Mouse (Mus musculus) G1E (cell line): ENCODE results near the gene Olfr984. TPM values are rescaled to one million over a fixed set of nuclear protein-coding genes. Genes with fewer than 3 reads are reported as not detected.

Experiments used
- ATAC-seq: 2 replicates; pipeline ENCODE4 v1.8.0; 2016; ENCODE audit warnings: mild to moderate bottlenecking; ENCODE audit not compliant: insufficient number of reproducible peaks, poor library complexity, low FRiP score, severe bottlenecking; ENCODE audit errors: extremely low read depth
- DNase-seq: peaks from one replicate; pipeline ENCODE4 v3.0.0; 2012; ENCODE audit warnings: low spot score
- H3K27me3 ChIP-seq: 2 replicates; pipeline ENCODE4 v1.6.1; 2012; ENCODE audit warnings: mild to moderate bottlenecking, low read length, inconsistent platforms; ENCODE audit not compliant: insufficient read depth
- H3K36me3 ChIP-seq: replicated peaks from 2 replicates; pipeline ENCODE3; 2012; ENCODE audit warnings: mild to moderate bottlenecking, inconsistent platforms
- H3K4me1 ChIP-seq: 2 replicates; pipeline ENCODE4 v1.6.1; 2012; ENCODE audit warnings: low read depth, low read length, inconsistent platforms, mixed read lengths; ENCODE audit not compliant: insufficient read depth
- H3K4me3 ChIP-seq: 2 replicates; pipeline ENCODE4 v1.5.1; 2012; ENCODE audit warnings: low read depth, mild to moderate bottlenecking, inconsistent platforms, low read length, moderate library complexity, mixed read lengths
- H3K9me3 ChIP-seq: replicated peaks from 2 replicates; pipeline ENCODE4 v1.6.1; 2012; ENCODE audit warnings: inconsistent platforms
- CTCF ChIP-seq: IDR thresholded peaks from 2 replicates; pipeline ENCODE4 v1.5.1; 2012; ENCODE audit warnings: low read depth, low read length, inconsistent platforms, mixed read lengths
- GATA1 ChIP-seq: IDR thresholded peaks from 2 replicates; pipeline ENCODE4 v1.6.1; 2012; ENCODE audit warnings: borderline replicate concordance, low read length, inconsistent platforms, mixed read lengths
- GATA2 ChIP-seq: IDR thresholded peaks from 2 replicates; pipeline ENCODE4 v1.6.1; 2012; ENCODE audit warnings: low read depth, low read length, inconsistent platforms, borderline replicate concordance
- POLR2AphosphoS5 ChIP-seq: IDR thresholded peaks from 2 replicates; pipeline ENCODE4 v1.6.1; 2012; ENCODE audit warnings: low read depth, low read length, inconsistent platforms; ENCODE audit not compliant: insufficient replicate concordance
- TAL1 ChIP-seq: conservative IDR thresholded peaks from 2 replicates; pipeline ENCODE4 v1.6.1; 2012; ENCODE audit warnings: low read depth, low read length, inconsistent platforms, mixed read lengths
- polyA plus RNA-seq: library from polyadenylated mRNA; stranded (reverse); fragments of >175 nt; gene quantifications from 2 replicates; pipeline ENCODE4 v1.2.3, GENCODE M21; 2012
- total RNA-seq, 2 experiments: library from RNA; stranded (forward) in 1 of 2; stranded (reverse) in 1 of 2; fragments of 200-1000 nt in 1 of 2; fragments of >200 nt in 1 of 2; fragmentation: Nextera tagmentation in 1 of 2; gene quantifications; 2 replicates each; pipeline ENCODE4 v1.2.3; 2014 to 2017

The Olfr984 gene
- total and polyA plus RNA-seq, 3 experiments: 0.11 TPM; not detected in 2

- TF ChIP-seq TAL1 (no peak), GATA1 (no peak), CTCF (no peak), GATA2 (no peak), POLR2AphosphoS5 (no peak)
- no peaks in the 10 kb centered on the region for H3K4me1 ChIP-seq
- H3K27me3 ChIP-seq: peaks cover 2% of the 10 kb centered on the region; the same call in 1 of the 2 replicates
- no peaks in the 10 kb centered on the region for H3K36me3 ChIP-seq
- ATAC-seq: no peak
- peaks cover 3% of the 10 kb centered on the region; the same call in 1 of the 2 replicates for H3K9me3 ChIP-seq
- no peak overlapping the region for H3K4me3 ChIP-seq
- DNase-seq: no peak
Observed at GRCm38 (mm10) chr9:40117287-40117659, 3.3 kb upstream of the Olfr984 start.

- no peak for ATAC-seq
- H3K9me3 ChIP-seq: peaks cover 3% of the 10 kb centered on the region; the same call in 1 of the 2 replicates
- H3K27me3 ChIP-seq: peaks cover 2% of the 10 kb centered on the region; the same call in 1 of the 2 replicates
- no peaks in the 10 kb centered on the region for H3K36me3 ChIP-seq
- no peak for TF ChIP-seq TAL1
- no peak for TF ChIP-seq GATA1
- H3K4me1 ChIP-seq: no peaks in the 10 kb centered on the region
- no peak overlapping the region for H3K4me3 ChIP-seq
- no peak for DNase-seq
Observed at GRCm38 (mm10) chr9:40116645-40117286, 2.8 kb upstream of the Olfr984 start.

- Histone ChIP-seq H3K4me1 (no peaks in the 10 kb centered on the region), H3K36me3 (no peaks in the 10 kb centered on the region), H3K9me3 (no peaks in the 10 kb centered on the region), H3K4me3 (no peak overlapping the region), H3K27me3 (no peaks in the 10 kb centered on the region)
- no peak for TF ChIP-seq GATA2
- ATAC-seq (no peak), DNase-seq (no peak)
Observed at GRCm38 (mm10) chr9:40094769-40095168, 19.2 kb downstream of the Olfr984 start.

- no peak for DNase-seq
- Histone ChIP-seq H3K9me3 (no peaks in the 10 kb centered on the region), H3K4me3 (no peak within 1 kb of the TSS), H3K36me3 (no peaks in the 10 kb centered on the region), H3K27me3 (no peaks in the 10 kb centered on the region), H3K4me1 (no peaks in the 10 kb centered on the region)
- no peak for TF ChIP-seq POLR2AphosphoS5
- no peak for TF ChIP-seq TAL1
- no peak for TF ChIP-seq CTCF
- no peak for TF ChIP-seq GATA1
- TF ChIP-seq GATA2: no peak
- no peak for ATAC-seq
Observed at GRCm38 (mm10) chr9:40093495-40093894, 20.5 kb downstream of the Olfr984 start, which contains the start of gene Olfr983. TSS of gene Olfr983 (minus strand) at chr9:40093595.

- Histone ChIP-seq H3K4me1 (no peaks in the 10 kb centered on the region), H3K27me3 (no peaks in the 10 kb centered on the region), H3K9me3 (peaks cover 9% of the 10 kb centered on the region), H3K4me3 (no peak within 1 kb of the TSS), H3K36me3 (no peaks in the 10 kb centered on the region)
- ATAC-seq (no peak), DNase-seq (no peak)
- TF ChIP-seq GATA1 (no peak), CTCF (no peak), GATA2 (no peak)
Observed at GRCm38 (mm10) chr9:40073529-40073928, 40.5 kb downstream of the Olfr984 start, which contains the start of gene Olfr982. TSS of gene Olfr982 (plus strand) at chr9:40073829.

GRCm38 (mm10) chr9:40050138-40050537 is 63.9 kb downstream of the Olfr984 start:
- H3K4me1 ChIP-seq: no peaks in the 10 kb centered on the region
- TF ChIP-seq TAL1: no peak
- TF ChIP-seq GATA1: no peak
- TF ChIP-seq GATA2: no peak
- no peak for TF ChIP-seq CTCF
- TF ChIP-seq POLR2AphosphoS5: no peak
- no peaks in the 10 kb centered on the region for H3K36me3 ChIP-seq
- no peaks in the 10 kb centered on the region for H3K9me3 ChIP-seq
- H3K4me3 ChIP-seq: no peak overlapping the region
- DNase-seq (no peak), ATAC-seq (no peak)
- H3K27me3 ChIP-seq: no peaks in the 10 kb centered on the region

Other genes with a start within 250 kb of the Olfr984 start
- gene Olfr972, start 247.8 kb downstream of the Olfr984 start, total RNA-seq (2014; fragmentation: Nextera tagmentation): not detected in 2 replicates
- 0.44 TPM in 1 of 2 replicates, not detected in the other for gene Olfr972, start 247.8 kb downstream of the Olfr984 start, total RNA-seq (2017)
- not detected in 2 replicates for gene Olfr972, start 247.8 kb downstream of the Olfr984 start, polyA plus RNA-seq
- gene Olfr229, start 206.9 kb downstream of the Olfr984 start, total RNA-seq (2014; fragmentation: Nextera tagmentation): not detected in 2 replicates
- gene Olfr229, start 206.9 kb downstream of the Olfr984 start, total RNA-seq (2017): 0.16 TPM in 1 of 2 replicates, not detected in the other
- not detected in 2 replicates for gene Olfr229, start 206.9 kb downstream of the Olfr984 start, polyA plus RNA-seq
- gene Olfr974, start 176.7 kb downstream of the Olfr984 start, total RNA-seq (2014; fragmentation: Nextera tagmentation): not detected in 2 replicates
- not detected in 2 replicates for gene Olfr974, start 176.7 kb downstream of the Olfr984 start, total RNA-seq (2017)
- not detected in 2 replicates for gene Olfr974, start 176.7 kb downstream of the Olfr984 start, polyA plus RNA-seq
- 0.38 TPM in 1 of 2 replicates, not detected in the other for gene Olfr975, start 162.2 kb downstream of the Olfr984 start, total RNA-seq (2014; fragmentation: Nextera tagmentation)
- gene Olfr975, start 162.2 kb downstream of the Olfr984 start, total RNA-seq (2017): 0.22 and 0.29 TPM in 2 replicates
- not detected in 2 replicates for gene Olfr975, start 162.2 kb downstream of the Olfr984 start, polyA plus RNA-seq
- gene Olfr976, start 153.1 kb downstream of the Olfr984 start, total RNA-seq (2014; fragmentation: Nextera tagmentation): not detected in 2 replicates
- not detected in 2 replicates for gene Olfr976, start 153.1 kb downstream of the Olfr984 start, total RNA-seq (2017)
- gene Olfr976, start 153.1 kb downstream of the Olfr984 start, polyA plus RNA-seq: not detected in 2 replicates
- not detected in 2 replicates for gene Olfr978, start 122.1 kb downstream of the Olfr984 start, total RNA-seq (2014; fragmentation: Nextera tagmentation)
- gene Olfr978, start 122.1 kb downstream of the Olfr984 start, total RNA-seq (2017): 0.05 and 0.23 TPM in 2 replicates
- gene Olfr978, start 122.1 kb downstream of the Olfr984 start, polyA plus RNA-seq: not detected in 2 replicates
- not detected in 2 replicates for gene Olfr979, start 110.7 kb downstream of the Olfr984 start, total RNA-seq (2014; fragmentation: Nextera tagmentation)
- 0.16 TPM in 1 of 2 replicates, not detected in the other for gene Olfr979, start 110.7 kb downstream of the Olfr984 start, total RNA-seq (2017)
- not detected in 2 replicates for gene Olfr979, start 110.7 kb downstream of the Olfr984 start, polyA plus RNA-seq
- not detected in 2 replicates for gene Olfr980, start 104.6 kb downstream of the Olfr984 start, total RNA-seq (2014; fragmentation: Nextera tagmentation)
- gene Olfr980, start 104.6 kb downstream of the Olfr984 start, total RNA-seq (2017): 0.06 and 0.22 TPM in 2 replicates
- gene Olfr980, start 104.6 kb downstream of the Olfr984 start, polyA plus RNA-seq: not detected in 2 replicates
- gene Olfr981, start 92.7 kb downstream of the Olfr984 start, total RNA-seq (2014; fragmentation: Nextera tagmentation): not detected in 2 replicates
- 0.17 and 0.27 TPM in 2 replicates for gene Olfr981, start 92.7 kb downstream of the Olfr984 start, total RNA-seq (2017)
- not detected in 2 replicates for gene Olfr981, start 92.7 kb downstream of the Olfr984 start, polyA plus RNA-seq
- gene Olfr982, start 40.4 kb downstream of the Olfr984 start, total RNA-seq (2014; fragmentation: Nextera tagmentation): not detected in 2 replicates
- gene Olfr982, start 40.4 kb downstream of the Olfr984 start, total RNA-seq (2017): under 0.01 and 0.11 TPM in 2 replicates
- gene Olfr982, start 40.4 kb downstream of the Olfr984 start, polyA plus RNA-seq: not detected in 2 replicates
- not detected in 2 replicates for gene Olfr983, start 20.6 kb downstream of the Olfr984 start, total RNA-seq (2014; fragmentation: Nextera tagmentation)
- gene Olfr983, start 20.6 kb downstream of the Olfr984 start, total RNA-seq (2017): 0.05 TPM in 1 of 2 replicates, not detected in the other
- not detected in 2 replicates for gene Olfr983, start 20.6 kb downstream of the Olfr984 start, polyA plus RNA-seq
- not detected in 2 replicates for gene Olfr985, start 16.0 kb upstream of the Olfr984 start, total RNA-seq (2014; fragmentation: Nextera tagmentation)
- gene Olfr985, start 16.0 kb upstream of the Olfr984 start, total RNA-seq (2017): not detected in 2 replicates
- gene Olfr985, start 16.0 kb upstream of the Olfr984 start, polyA plus RNA-seq: not detected in 2 replicates
- not detected in 2 replicates for gene Tmem225, start 33.9 kb upstream of the Olfr984 start, total RNA-seq (2014; fragmentation: Nextera tagmentation)
- 0.11 and 0.12 TPM in 2 replicates for gene Tmem225, start 33.9 kb upstream of the Olfr984 start, total RNA-seq (2017)
- not detected in 2 replicates for gene Tmem225, start 33.9 kb upstream of the Olfr984 start, polyA plus RNA-seq
- gene Olfr986, start 66.7 kb upstream of the Olfr984 start, total RNA-seq (2014; fragmentation: Nextera tagmentation): not detected in 2 replicates
- 0.27 TPM in 1 of 2 replicates, not detected in the other for gene Olfr986, start 66.7 kb upstream of the Olfr984 start, total RNA-seq (2017)
- not detected in 2 replicates for gene Olfr986, start 66.7 kb upstream of the Olfr984 start, polyA plus RNA-seq
- 1.7 and 2.9 TPM in 2 replicates for gene Zfp202, start 78.1 kb upstream of the Olfr984 start, total RNA-seq (2014; fragmentation: Nextera tagmentation)
- 1.8 and 1.9 TPM in 2 replicates for gene Zfp202, start 78.1 kb upstream of the Olfr984 start, total RNA-seq (2017)
- 0.67 and 0.85 TPM in 2 replicates for gene Zfp202, start 78.1 kb upstream of the Olfr984 start, polyA plus RNA-seq
- not detected in 2 replicates for gene Scn3b, start 155.0 kb upstream of the Olfr984 start, total RNA-seq (2014; fragmentation: Nextera tagmentation)
- gene Scn3b, start 155.0 kb upstream of the Olfr984 start, total RNA-seq (2017): 0.05 and 0.06 TPM in 2 replicates
- gene Scn3b, start 155.0 kb upstream of the Olfr984 start, polyA plus RNA-seq: not detected in 2 replicates